Mouse (Mus musculus) ES-E14 (cell line): Measurements from ENCODE around the gene Prss48.

Source experiments
- CHD2 ChIP-seq: IDR thresholded peaks from 2 replicates; pipeline ENCODE4 v1.6.1; 2014; ENCODE audit warnings: mild to moderate bottlenecking, low read depth, low read length, inconsistent platforms
- HCFC1 ChIP-seq: IDR thresholded peaks from 2 replicates; pipeline ENCODE4 v1.6.1; 2012; ENCODE audit warnings: low read length, inconsistent platforms, borderline replicate concordance; ENCODE audit not compliant: insufficient read depth
- MAFK ChIP-seq: IDR thresholded peaks from 2 replicates; pipeline ENCODE4 v1.6.1; 2014; ENCODE audit warnings: mild to moderate bottlenecking, low read depth, low read length, inconsistent platforms; ENCODE audit not compliant: insufficient read depth
- ZC3H11A ChIP-seq: IDR thresholded peaks from 2 replicates; pipeline ENCODE4 v1.6.1; 2012; ENCODE audit warnings: low read depth, mild to moderate bottlenecking, inconsistent platforms, low read length, borderline replicate concordance
- ZNF384 ChIP-seq: IDR thresholded peaks from 2 replicates; pipeline ENCODE4 v1.6.1; 2012; ENCODE audit warnings: low read depth, low read length, inconsistent platforms

DNA sequence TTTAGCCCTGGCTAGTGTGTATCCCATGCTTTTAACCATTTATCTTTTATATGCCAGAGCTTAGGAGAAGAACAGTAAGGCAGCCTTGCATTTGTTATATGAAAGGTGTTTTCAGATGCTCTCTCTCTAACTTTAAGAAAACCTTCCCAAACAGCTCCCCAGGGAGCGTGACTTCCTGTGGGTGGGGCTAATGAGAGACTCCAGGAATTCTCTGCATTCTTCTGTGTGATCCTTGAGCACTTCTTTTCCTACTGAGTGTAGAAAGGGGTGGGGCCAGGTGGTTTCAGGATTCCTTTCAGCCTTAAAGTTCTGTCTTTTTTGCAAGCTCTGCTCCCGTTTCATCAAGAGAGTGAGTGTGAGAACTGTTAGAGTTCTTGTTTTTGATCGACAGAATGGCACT, 8.3 kb upstream of the Prss48 start:
- TF ChIP-seq CHD2: no peak
- TF ChIP-seq ZNF384: no peak
- TF ChIP-seq MAFK: no peak
- no peak for TF ChIP-seq ZC3H11A
- TF ChIP-seq HCFC1: no peak
